Mouse (Mus musculus): Measurements from ENCODE around the gene Ranbp3l. TPM values are rescaled to one million over a fixed set of nuclear protein-coding genes. Genes with fewer than 3 reads are reported as not detected.
A peak's percentile ranks its signal among the peaks of the same experiment; 100 is the strongest.

The Ranbp3l gene
- polyA plus RNA-seq, 1 experiment from 2014 or later = 0.55 TPM

DNA sequence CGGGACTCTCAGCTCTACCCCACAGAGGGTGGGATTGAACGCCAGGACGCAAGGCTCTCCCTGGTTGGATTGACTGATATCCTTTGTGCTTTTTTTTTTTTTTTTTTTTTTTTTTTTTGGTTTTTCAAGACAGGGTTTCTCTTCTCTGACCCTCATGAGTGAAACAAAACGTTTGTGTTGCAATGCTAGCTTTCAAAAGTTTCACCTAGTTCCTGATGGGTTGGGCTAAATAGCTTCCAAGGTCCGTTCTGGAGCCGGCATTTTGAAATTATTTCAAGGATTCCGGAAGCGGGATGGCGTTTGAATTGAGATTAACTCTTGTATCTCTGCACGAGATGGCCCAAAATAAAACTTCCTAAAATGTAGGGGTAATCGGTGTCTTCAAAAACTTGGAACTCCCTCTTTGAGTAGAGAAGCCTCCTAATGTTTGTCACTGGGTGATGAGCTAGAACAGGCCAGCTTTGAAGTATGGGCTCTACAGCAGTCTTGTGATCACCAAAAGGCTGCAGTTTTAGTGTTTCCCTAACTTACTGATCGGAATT is 105.4 kb downstream of the Ranbp3l start:
- peaks cover 57% of the 10 kb centered on the region for H3K4me1 ChIP-seq
- H3K36me3 ChIP-seq (replicated peaks) = peaks cover 4% of the 10 kb centered on the region; the same call in 1 of the 2 replicates

DNA sequence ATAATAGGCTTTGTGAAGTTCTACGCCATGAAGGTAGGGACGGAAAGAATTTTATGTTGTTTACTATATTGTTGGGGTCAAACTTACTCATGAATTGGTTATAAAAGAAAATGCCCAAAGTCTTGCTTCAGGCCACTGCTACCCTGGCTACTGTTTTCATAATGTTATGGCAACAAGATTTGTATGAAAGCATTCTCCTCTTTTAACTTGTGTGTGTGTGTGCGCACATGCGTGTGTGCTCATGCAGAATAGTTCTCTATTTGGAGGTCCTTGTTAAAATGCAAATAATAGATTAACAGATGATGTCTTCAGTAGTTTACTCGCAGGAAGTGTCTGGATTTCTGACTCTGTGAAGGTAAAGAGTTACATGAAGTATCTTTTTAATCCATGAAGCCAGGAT is 105.9 kb downstream of the Ranbp3l start:
- no peak for DNase-seq (ENCODE audit: extremely low spot score, low spot score)
- WGBS = 86% methylated on average over 5 of the region's 5 CpGs
- Histone ChIP-seq H3K27ac (no peak overlapping the region), H3K4me3 (peak overlapping the region; percentile 94), H3K4me1 (peaks cover 59% of the 10 kb centered on the region), H3K27me3 (ENCODE audit: poor library complexity, severe bottlenecking) (peaks cover 4% of the 10 kb centered on the region; the same call in 1 of the 2 replicates), H3K36me3 (replicated peaks) (peaks cover 4% of the 10 kb centered on the region; the same call in 1 of the 2 replicates), H3K9me3 (no peaks in the 10 kb centered on the region)

More for the DNA sequence above, 105.4 kb downstream of the Ranbp3l start:
- no peak for DNase-seq (ENCODE audit: extremely low spot score, low spot score)
- H3K27ac ChIP-seq = no peak overlapping the region
- peaks cover 4% of the 10 kb centered on the region; the same call in 1 of the 2 replicates for H3K27me3 ChIP-seq (ENCODE audit: poor library complexity, severe bottlenecking)
- no peaks in the 10 kb centered on the region for H3K9me3 ChIP-seq
- peak overlapping the region; percentile 94 for H3K4me3 ChIP-seq
- WGBS = 60% methylated on average over 12 of the region's 12 CpGs

DNA sequence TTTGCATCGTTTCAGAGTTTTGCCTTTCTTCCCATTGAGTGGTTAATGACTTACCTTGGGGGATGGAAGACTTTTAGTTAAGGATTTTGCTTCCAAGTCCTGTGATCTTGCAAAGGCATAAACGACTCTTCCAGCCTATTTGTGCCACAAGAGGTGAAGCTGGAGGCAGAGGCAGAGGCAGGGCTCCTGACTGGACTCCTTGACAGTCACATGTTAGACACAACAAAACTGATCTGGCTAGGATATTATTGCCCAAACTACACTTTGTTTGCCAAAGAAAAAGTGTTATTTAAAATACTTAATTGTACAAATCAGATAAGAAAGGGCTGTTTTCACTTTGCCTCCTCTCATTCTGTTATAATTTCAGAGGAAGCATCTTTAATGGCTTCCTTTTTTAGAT is 106.4 kb downstream of the Ranbp3l start:
- WGBS = 39% methylated on average over 2 of the region's 2 CpGs
- H3K4me3 ChIP-seq = 0 out of 2 replicates have a peak overlapping the region, but pooled peaks have one; percentile 94
- peaks cover 62% of the 10 kb centered on the region for H3K4me1 ChIP-seq

GRCm38 (mm10) chr15:9074671-9075070 is 106.9 kb downstream of the Ranbp3l start:
- no peak for DNase-seq (ENCODE audit: extremely low spot score, low spot score)
- 22% methylated on average over 4 of the region's 4 CpGs for WGBS
- H3K4me1 ChIP-seq = peaks cover 64% of the 10 kb centered on the region
- 0 out of 2 replicates have a peak overlapping the region, but pooled peaks have one; percentile 9 for H3K27ac ChIP-seq
- H3K36me3 ChIP-seq (replicated peaks) = peaks cover 4% of the 10 kb centered on the region; the same call in 1 of the 2 replicates
- no peaks in the 10 kb centered on the region for H3K27me3 ChIP-seq (ENCODE audit: poor library complexity, severe bottlenecking)
- H3K9me3 ChIP-seq = no peaks in the 10 kb centered on the region
- H3K4me3 ChIP-seq = no peak overlapping the region

More for the DNA sequence above, 106.4 kb downstream of the Ranbp3l start:
- Histone ChIP-seq H3K27me3 (ENCODE audit: poor library complexity, severe bottlenecking) (peaks cover 1% of the 10 kb centered on the region; the same call in 1 of the 2 replicates), H3K9me3 (no peaks in the 10 kb centered on the region), H3K36me3 (replicated peaks) (peaks cover 4% of the 10 kb centered on the region; the same call in 1 of the 2 replicates), H3K27ac (no peak overlapping the region)
- DNase-seq (ENCODE audit: extremely low spot score, low spot score) = no peak

DNA sequence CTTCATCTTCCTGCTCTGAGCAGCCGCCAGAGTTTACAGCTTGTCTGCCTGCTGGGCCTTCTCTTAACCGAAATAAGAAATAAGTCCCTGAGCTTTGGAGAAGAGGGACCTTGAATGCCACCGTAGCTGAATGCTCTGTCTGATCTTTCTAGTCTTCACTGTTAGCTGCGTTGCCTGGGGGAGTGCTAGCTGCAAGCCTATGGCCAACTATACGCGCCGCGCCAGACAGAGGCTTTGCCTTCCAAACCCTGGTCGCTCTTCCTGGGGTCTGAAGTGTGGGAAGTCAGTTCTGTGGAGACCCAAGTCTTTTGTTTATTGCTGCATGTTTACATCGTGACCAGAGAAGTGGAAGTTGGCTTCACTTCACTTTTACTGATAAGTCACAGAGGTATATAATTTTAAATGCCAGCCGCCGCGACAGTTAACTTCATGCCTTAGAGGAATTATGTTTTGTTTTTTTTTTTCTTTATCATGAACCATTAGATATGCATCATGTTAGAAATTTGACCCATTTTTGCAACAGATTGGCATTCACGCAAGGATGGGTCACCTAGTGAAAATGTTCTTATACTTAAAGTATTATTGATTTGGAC is 108.0 kb downstream of the Ranbp3l start:
- H3K4me1 ChIP-seq = peaks cover 61% of the 10 kb centered on the region
- 0 out of 2 replicates have a peak overlapping the region, but pooled peaks have one; percentile 22 for H3K27ac ChIP-seq
- 78% methylated on average over 14 of the region's 14 CpGs for WGBS

GRCm38 (mm10) chr15:9078481-9079300 is 110.9 kb downstream of the Ranbp3l start:
- H3K27me3 ChIP-seq (ENCODE audit: poor library complexity, severe bottlenecking) = no peaks in the 10 kb centered on the region
- H3K36me3 ChIP-seq (replicated peaks) = peaks cover 4% of the 10 kb centered on the region; the same call in 1 of the 2 replicates
- H3K4me1 ChIP-seq = peaks cover 50% of the 10 kb centered on the region
- 83% methylated on average over 12 of the region's 12 CpGs for WGBS
- no peaks in the 10 kb centered on the region for H3K9me3 ChIP-seq
- peak overlapping the region; percentile 45 for H3K27ac ChIP-seq
- DNase-seq (ENCODE audit: extremely low spot score, low spot score) = no peak
- no peak overlapping the region for H3K4me3 ChIP-seq

More for the DNA sequence above, 108.0 kb downstream of the Ranbp3l start:
- peaks cover 4% of the 10 kb centered on the region; the same call in 1 of the 2 replicates for H3K36me3 ChIP-seq (replicated peaks)
- no peak for DNase-seq (ENCODE audit: extremely low spot score, low spot score)
- no peaks in the 10 kb centered on the region for H3K9me3 ChIP-seq
- no peaks in the 10 kb centered on the region for H3K27me3 ChIP-seq (ENCODE audit: poor library complexity, severe bottlenecking)
- no peak overlapping the region for H3K4me3 ChIP-seq

DNA sequence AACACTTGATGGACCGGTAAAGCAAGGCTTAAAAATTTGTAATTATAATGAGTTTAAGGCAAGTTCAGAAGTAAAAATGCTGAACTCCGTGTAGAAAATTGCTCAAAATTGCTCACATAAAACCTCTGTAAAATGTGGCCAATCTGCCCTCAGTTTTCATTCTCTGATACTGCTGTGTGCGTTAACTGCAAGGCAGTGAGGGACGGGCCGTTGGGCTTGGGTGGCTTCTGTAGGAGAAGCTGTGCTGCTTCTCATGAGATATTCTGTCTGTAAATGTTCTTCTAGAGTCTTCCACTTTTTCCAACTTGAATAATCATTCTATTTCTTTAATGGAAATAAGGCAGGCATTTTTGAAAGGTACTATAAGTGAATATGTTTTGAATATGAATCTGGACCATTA is 111.9 kb downstream of the Ranbp3l start:
- DNase-seq (ENCODE audit: extremely low spot score, low spot score) = no peak
- WGBS = 72% methylated on average over 5 of the region's 5 CpGs
- Histone ChIP-seq H3K36me3 (replicated peaks) (peaks cover 7% of the 10 kb centered on the region), H3K4me3 (no peak overlapping the region), H3K9me3 (no peaks in the 10 kb centered on the region), H3K4me1 (peaks cover 40% of the 10 kb centered on the region), H3K27ac (no peak overlapping the region), H3K27me3 (ENCODE audit: poor library complexity, severe bottlenecking) (no peaks in the 10 kb centered on the region)

GRCm38 (mm10) chr15:9080206-9080605 is 112.5 kb downstream of the Ranbp3l start:
- H3K9me3 ChIP-seq = no peaks in the 10 kb centered on the region
- peaks cover 8% of the 10 kb centered on the region for H3K36me3 ChIP-seq (replicated peaks)
- no peak overlapping the region for H3K4me3 ChIP-seq
- peaks cover 35% of the 10 kb centered on the region for H3K4me1 ChIP-seq
- WGBS = 73% methylated on average over 4 of the region's 4 CpGs
- H3K27ac ChIP-seq = no peak overlapping the region
- no peaks in the 10 kb centered on the region for H3K27me3 ChIP-seq (ENCODE audit: poor library complexity, severe bottlenecking)
- no peak for DNase-seq (ENCODE audit: extremely low spot score, low spot score)

DNA sequence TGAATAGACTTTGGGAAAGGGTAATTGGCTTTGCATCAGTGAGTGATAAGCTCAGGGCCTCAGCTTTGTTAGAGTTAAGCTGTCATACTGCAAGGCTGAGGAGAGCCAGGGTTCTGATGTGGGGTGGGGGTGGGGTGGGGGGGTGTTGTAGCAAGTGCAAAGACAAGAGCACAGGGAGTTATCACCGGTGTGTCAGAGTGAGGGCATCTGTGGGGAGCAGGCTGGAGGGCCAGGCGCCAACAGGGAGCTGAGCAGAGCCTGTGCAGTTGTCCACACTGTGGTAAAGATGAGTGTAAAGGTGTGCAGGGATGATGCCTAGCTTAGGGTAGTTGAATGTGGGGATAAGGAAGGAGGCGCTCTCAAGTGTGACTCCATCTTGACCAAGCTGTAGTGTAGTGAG is 113.5 kb downstream of the Ranbp3l start:
- DNase-seq (ENCODE audit: extremely low spot score, low spot score) = no peak
- 74% methylated on average over 3 of the region's 3 CpGs for WGBS
- no peak overlapping the region for H3K27ac ChIP-seq
- peaks cover 28% of the 10 kb centered on the region for H3K4me1 ChIP-seq
- no peaks in the 10 kb centered on the region for H3K9me3 ChIP-seq
- H3K36me3 ChIP-seq (replicated peaks) = peaks cover 19% of the 10 kb centered on the region
- no peak overlapping the region for H3K4me3 ChIP-seq
- no peaks in the 10 kb centered on the region for H3K27me3 ChIP-seq (ENCODE audit: poor library complexity, severe bottlenecking)

GRCm38 (mm10) chr15:9082753-9083152 is 115.0 kb downstream of the Ranbp3l start:
- 92% methylated on average over 9 of the region's 9 CpGs for WGBS
- Histone ChIP-seq H3K4me3 (no peak overlapping the region), H3K27ac (no peak overlapping the region), H3K36me3 (replicated peaks) (peaks cover 26% of the 10 kb centered on the region), H3K27me3 (ENCODE audit: poor library complexity, severe bottlenecking) (no peaks in the 10 kb centered on the region), H3K4me1 (peaks cover 35% of the 10 kb centered on the region), H3K9me3 (no peaks in the 10 kb centered on the region)
- DNase-seq (ENCODE audit: extremely low spot score, low spot score) = no peak

DNA sequence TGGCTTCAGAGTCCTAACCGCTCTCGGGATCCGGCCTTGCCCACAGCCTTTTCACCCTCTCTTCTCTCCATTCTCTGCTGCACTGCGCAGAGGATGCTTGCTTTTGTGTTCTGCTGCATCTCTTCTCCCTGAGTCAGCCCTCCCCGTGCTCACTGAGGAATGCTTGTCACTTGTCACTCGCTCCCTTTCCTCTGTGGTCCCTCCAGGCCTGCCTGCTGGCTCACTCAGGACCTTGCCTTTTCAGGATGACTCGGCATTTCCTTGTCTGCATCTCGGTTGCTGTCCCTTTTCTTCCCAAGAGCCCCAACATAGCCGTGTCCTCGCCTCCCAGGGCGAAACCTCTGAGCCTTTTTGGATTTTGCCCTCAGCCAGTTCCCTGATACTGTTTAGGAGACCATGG is 119.1 kb downstream of the Ranbp3l start:
- Histone ChIP-seq H3K36me3 (replicated peaks) (peaks cover 55% of the 10 kb centered on the region), H3K4me1 (peaks cover 24% of the 10 kb centered on the region), H3K27me3 (ENCODE audit: poor library complexity, severe bottlenecking) (no peaks in the 10 kb centered on the region), H3K27ac (0 out of 2 replicates have a peak overlapping the region, but pooled peaks have one; percentile 40), H3K4me3 (no peak overlapping the region), H3K9me3 (no peaks in the 10 kb centered on the region)
- no peak for DNase-seq (ENCODE audit: extremely low spot score, low spot score)
- WGBS = 58% methylated on average over 11 of the region's 11 CpGs

- Histone ChIP-seq H3K4me3 (no peak overlapping the region), H3K36me3 (replicated peaks) (peaks cover 58% of the 10 kb centered on the region), H3K27me3 (ENCODE audit: poor library complexity, severe bottlenecking) (no peaks in the 10 kb centered on the region), H3K4me1 (peaks cover 24% of the 10 kb centered on the region), H3K27ac (no peak overlapping the region), H3K9me3 (no peaks in the 10 kb centered on the region)
- DNase-seq (ENCODE audit: extremely low spot score, low spot score) = no peak
- WGBS = 75% methylated on average over 5 of the region's 5 CpGs
Measured at GRCm38 (mm10) chr15:9087421-9087820, 119.7 kb downstream of the Ranbp3l start.
